Mouse (Mus musculus): ENCODE measurements around the gene Khsrp. TPM values are rescaled to one million over a fixed set of nuclear protein-coding genes. Genes with fewer than 3 reads are reported as not detected.

Gene Khsrp
- polyA plus RNA-seq, 1 experiment, result not detected

DNA sequence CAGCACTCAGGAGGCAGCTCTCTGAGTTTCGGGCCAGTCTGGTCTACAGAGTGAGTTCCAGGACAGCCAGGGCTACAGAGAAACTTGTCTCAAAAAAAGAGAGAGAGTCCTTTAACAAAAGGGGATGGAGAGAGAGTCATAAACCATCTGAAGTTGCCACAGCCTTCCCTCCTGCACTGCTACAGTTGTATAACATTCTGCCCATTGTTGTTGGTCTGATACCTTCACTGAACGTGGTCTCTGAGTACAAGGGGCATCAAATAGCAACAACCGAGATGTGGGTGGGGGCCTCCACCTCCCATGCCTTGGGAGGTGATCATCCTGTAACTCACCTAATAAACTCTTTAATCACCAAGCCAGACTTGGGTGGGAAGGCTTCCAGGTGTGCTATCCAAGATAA, 45.7 kb downstream of the Khsrp start:
- no peak overlapping the region for H3K27ac ChIP-seq (ENCODE audit: insufficient read depth, low read depth, low read length)
- WGBS, result 75% methylated on average over 3 of the region's 3 CpGs

DNA sequence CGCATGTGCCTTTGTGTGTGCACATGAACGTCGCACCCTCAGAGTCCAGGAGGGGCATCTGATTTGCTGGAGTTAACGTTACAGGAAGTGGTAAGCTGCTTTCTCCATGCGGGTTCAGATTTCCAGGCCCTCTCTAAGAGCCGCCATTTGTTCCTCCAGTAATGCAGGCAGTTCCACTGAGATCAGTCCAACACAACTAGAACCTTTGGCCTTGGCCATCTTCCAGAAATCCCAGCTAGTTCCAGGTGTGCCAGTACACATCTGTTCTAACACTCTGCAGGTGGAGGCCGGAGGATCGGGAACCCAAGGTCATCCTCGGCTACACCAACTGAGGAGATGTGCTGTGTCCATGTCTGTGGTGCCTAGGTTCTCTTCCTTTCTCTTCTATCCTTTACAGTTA, 46.4 kb downstream of the Khsrp start:
- 86% methylated on average over 9 of the region's 9 CpGs for WGBS
- Histone ChIP-seq H3K27ac (ENCODE audit: insufficient read depth, low read depth, low read length) (no peak overlapping the region), H3K4me3 (ENCODE audit: insufficient read depth, low read depth, low read length) (no peak overlapping the region), H3K4me1 (ENCODE audit: control insufficient read depth, insufficient read depth, low read length) (no peaks in the 10 kb centered on the region)
- no peak for TF ChIP-seq POLR2A (IDR thresholded peaks at IDR 0.05; ENCODE audit: insufficient read depth, low read depth, low read length)
- no peak for TF ChIP-seq CTCF (IDR thresholded peaks at IDR 0.05; ENCODE audit: insufficient read depth, low read depth, low read length)

More for the DNA sequence above, 45.7 kb downstream of the Khsrp start:
- TF ChIP-seq CTCF (IDR thresholded peaks at IDR 0.05; ENCODE audit: insufficient read depth, low read depth, low read length) (no peak), POLR2A (IDR thresholded peaks at IDR 0.05; ENCODE audit: insufficient read depth, low read depth, low read length) (no peak)
- H3K4me3 ChIP-seq (ENCODE audit: insufficient read depth, low read depth, low read length), result no peak overlapping the region
- no peaks in the 10 kb centered on the region for H3K4me1 ChIP-seq (ENCODE audit: control insufficient read depth, insufficient read depth, low read length)

DNA sequence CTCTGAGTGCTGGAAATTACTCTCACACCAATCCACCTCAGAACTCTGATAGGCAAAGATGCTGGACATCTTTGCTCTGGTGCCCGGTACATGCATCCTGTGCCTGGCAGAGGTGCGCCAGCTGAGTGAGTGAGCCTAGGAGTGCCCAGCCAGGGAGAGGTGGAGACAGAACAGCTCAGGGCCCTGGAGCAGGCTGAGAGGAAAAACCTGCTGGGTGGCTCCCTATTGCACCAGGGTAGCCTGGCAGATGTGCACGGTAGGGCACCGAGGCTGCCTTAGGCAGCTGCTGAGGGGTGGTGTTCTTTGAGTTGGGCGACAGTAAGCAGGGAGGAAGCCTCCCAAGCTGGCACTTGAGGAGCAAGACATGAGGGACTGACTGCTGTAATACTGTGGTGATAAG, 49.3 kb downstream of the Khsrp start, which contains the start of gene Acer1:
Acer1 (minus strand) TSS at position 114 of the 400 bp plus-strand sequence.
- H3K4me1 ChIP-seq (ENCODE audit: control insufficient read depth, insufficient read depth, low read length), result no peaks in the 10 kb centered on the region
- TF ChIP-seq POLR2A (IDR thresholded peaks at IDR 0.05; ENCODE audit: insufficient read depth, low read depth, low read length), result no peak
- TF ChIP-seq CTCF (IDR thresholded peaks at IDR 0.05; ENCODE audit: insufficient read depth, low read depth, low read length), result no peak
- 79% methylated on average over 5 of the region's 5 CpGs for WGBS
- H3K27ac ChIP-seq (ENCODE audit: insufficient read depth, low read depth, low read length), result no peak within 1 kb of the TSS
- no peak within 1 kb of the TSS for H3K4me3 ChIP-seq (ENCODE audit: insufficient read depth, low read depth, low read length)

DNA sequence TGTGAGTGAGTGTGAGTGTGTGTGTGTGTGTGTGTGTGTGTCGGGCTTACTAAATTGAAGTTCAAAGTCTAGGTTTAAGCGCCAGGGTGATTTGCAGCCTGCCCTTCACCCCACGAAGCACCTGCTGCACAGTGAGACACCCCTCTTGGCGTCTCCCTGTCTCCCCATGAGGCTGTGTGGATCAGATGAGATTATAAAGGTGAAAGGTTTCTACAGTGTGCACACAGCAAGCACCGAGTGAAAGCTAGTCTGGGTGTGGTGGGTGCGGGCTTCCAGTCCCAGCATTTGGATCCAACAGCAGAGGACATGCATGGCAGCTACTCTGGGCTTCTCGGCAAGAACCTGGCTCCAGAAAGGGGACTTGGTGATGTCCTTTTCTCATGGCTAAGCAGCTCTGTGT, 50.3 kb downstream of the Khsrp start:
- Histone ChIP-seq H3K4me1 (ENCODE audit: control insufficient read depth, insufficient read depth, low read length) (no peaks in the 10 kb centered on the region), H3K27ac (ENCODE audit: insufficient read depth, low read depth, low read length) (no peak overlapping the region), H3K4me3 (ENCODE audit: insufficient read depth, low read depth, low read length) (no peak overlapping the region)
- 83% methylated on average over 7 of the region's 7 CpGs for WGBS
- TF ChIP-seq POLR2A (IDR thresholded peaks at IDR 0.05; ENCODE audit: insufficient read depth, low read depth, low read length), result no peak
- TF ChIP-seq CTCF (IDR thresholded peaks at IDR 0.05; ENCODE audit: insufficient read depth, low read depth, low read length), result no peak

DNA sequence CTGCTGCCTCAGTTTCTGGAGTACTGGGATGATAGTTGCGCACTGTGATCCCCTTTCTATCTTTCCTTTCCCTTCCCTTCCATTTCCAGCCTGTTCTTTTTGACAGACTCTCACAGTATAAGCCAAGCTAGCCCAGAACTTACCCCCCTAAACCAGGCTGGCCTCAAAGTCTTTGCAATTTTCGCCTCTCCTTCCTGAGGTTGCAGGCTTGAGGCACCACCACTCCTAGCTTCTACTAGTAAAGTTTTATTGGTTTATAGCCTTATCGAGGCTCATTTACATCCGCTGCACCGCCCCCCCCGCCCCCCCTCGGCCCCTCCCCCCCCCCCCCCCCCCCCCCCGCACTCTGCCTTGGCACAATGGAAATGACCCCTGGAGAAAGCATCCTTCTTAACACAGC, 51.8 kb downstream of the Khsrp start:
- WGBS, result 39% methylated on average over 7 of the region's 8 CpGs
- no peak overlapping the region for H3K27ac ChIP-seq (ENCODE audit: insufficient read depth, low read depth, low read length)
- H3K4me3 ChIP-seq (ENCODE audit: insufficient read depth, low read depth, low read length), result no peak overlapping the region
- no peak for TF ChIP-seq POLR2A (IDR thresholded peaks at IDR 0.05; ENCODE audit: insufficient read depth, low read depth, low read length)
- TF ChIP-seq CTCF (IDR thresholded peaks at IDR 0.05; ENCODE audit: insufficient read depth, low read depth, low read length), result no peak
- no peaks in the 10 kb centered on the region for H3K4me1 ChIP-seq (ENCODE audit: control insufficient read depth, insufficient read depth, low read length)

DNA sequence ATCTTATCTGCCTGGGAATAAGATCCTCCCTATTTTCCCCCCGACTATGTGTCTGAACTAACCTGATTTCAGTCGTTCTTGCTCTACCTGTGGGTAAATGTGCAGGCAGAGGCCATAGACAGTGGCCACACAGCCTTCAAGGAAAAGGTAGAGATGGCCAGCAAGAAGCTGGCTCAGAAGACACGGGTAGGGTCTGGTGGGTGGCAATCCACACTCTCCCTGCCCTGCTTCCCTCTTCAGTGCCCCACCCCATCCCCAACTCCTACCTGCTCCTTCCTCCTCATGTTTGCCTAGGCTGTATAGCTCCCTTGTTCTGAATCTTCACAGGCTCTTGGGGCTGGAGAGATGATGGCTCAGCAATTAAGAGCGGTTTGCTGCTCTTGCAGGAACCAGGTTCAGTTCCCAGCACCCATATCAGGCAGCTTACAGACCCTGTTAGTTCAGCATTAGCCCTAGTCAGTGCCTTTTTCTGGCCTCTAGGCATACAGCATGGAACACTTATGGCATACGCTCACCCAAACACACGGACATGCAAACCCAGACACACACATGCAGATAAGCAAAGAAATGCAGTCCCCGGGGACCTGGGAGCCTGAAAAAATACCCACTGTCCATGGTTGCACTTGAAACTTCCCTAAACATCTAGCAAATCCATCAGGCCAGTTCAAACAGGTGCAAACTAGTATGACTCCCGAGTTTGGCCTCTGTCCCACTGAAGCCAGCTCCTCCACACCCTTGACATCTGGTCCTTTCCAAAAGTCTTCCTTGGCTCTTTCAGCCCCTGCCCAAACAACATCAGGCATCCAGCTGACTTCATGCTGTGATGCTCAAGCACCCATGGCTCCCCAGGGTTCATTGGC, 54.6 kb downstream of the Khsrp start:
- Histone ChIP-seq H3K4me1 (ENCODE audit: control insufficient read depth, insufficient read depth, low read length) (no peaks in the 10 kb centered on the region), H3K4me3 (ENCODE audit: insufficient read depth, low read depth, low read length) (no peak overlapping the region), H3K27ac (ENCODE audit: insufficient read depth, low read depth, low read length) (no peak overlapping the region)
- TF ChIP-seq CTCF (IDR thresholded peaks at IDR 0.05; ENCODE audit: insufficient read depth, low read depth, low read length) (no peak), POLR2A (IDR thresholded peaks at IDR 0.05; ENCODE audit: insufficient read depth, low read depth, low read length) (no peak)
- 83% methylated on average over 8 of the region's 8 CpGs for WGBS

DNA sequence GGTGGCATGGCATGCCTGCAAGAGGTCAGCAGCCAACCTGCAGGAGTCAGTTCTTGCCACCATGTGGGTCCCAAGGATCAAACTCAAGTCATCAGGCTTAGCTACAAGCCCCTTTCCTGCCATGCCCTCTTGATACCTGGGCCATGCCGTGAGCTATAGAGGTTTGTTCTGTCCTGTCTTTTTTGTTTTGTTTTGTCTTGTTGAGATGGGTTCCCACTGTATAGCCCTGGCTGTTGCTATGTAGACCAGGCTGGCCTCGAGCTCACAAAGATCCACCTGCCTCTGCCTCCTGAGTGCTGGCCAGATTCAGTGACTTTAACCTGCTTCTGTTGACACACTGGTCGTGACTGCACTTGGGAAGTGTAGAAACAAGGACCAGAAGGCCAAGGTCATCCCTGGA, 55.9 kb downstream of the Khsrp start:
- no peak for TF ChIP-seq POLR2A (IDR thresholded peaks at IDR 0.05; ENCODE audit: insufficient read depth, low read depth, low read length)
- TF ChIP-seq CTCF (IDR thresholded peaks at IDR 0.05; ENCODE audit: insufficient read depth, low read depth, low read length), result no peak
- 80% methylated on average over 3 of the region's 3 CpGs for WGBS
- no peaks in the 10 kb centered on the region for H3K4me1 ChIP-seq (ENCODE audit: control insufficient read depth, insufficient read depth, low read length)
- H3K27ac ChIP-seq (ENCODE audit: insufficient read depth, low read depth, low read length), result no peak overlapping the region
- H3K4me3 ChIP-seq (ENCODE audit: insufficient read depth, low read depth, low read length), result no peak overlapping the region

DNA sequence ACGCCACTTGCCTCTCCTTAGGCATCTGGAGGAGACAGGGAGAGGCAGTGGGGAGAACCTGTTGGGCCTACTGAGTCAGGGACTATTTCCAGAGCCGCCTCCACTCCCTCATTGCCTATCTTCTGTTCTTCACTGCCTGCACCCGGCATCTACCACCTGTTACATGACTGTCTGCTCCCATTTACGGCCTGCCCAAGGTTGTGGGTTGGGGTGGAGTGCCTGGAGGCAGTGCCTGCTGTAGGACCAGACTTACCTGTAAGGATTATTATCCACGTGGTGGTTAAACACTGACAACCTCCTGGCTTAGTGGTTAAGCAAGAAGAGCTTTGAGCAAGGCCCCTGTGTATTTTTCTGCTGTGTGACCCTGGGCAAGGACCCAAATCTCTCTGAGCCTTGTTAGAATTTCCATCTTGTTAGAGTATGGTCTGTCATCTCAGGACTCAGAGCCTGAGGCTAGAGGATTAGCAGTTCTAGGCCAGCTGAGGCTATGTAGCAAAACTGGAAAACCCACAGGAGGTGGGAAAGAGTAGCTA, 56.5 kb downstream of the Khsrp start:
- H3K27ac ChIP-seq (ENCODE audit: insufficient read depth, low read depth, low read length), result no peak overlapping the region
- 81% methylated on average over 5 of the region's 5 CpGs for WGBS
- H3K4me1 ChIP-seq (ENCODE audit: control insufficient read depth, insufficient read depth, low read length), result no peaks in the 10 kb centered on the region
- no peak for TF ChIP-seq POLR2A (IDR thresholded peaks at IDR 0.05; ENCODE audit: insufficient read depth, low read depth, low read length)
- no peak for TF ChIP-seq CTCF (IDR thresholded peaks at IDR 0.05; ENCODE audit: insufficient read depth, low read depth, low read length)
- H3K4me3 ChIP-seq (ENCODE audit: insufficient read depth, low read depth, low read length), result no peak overlapping the region

DNA sequence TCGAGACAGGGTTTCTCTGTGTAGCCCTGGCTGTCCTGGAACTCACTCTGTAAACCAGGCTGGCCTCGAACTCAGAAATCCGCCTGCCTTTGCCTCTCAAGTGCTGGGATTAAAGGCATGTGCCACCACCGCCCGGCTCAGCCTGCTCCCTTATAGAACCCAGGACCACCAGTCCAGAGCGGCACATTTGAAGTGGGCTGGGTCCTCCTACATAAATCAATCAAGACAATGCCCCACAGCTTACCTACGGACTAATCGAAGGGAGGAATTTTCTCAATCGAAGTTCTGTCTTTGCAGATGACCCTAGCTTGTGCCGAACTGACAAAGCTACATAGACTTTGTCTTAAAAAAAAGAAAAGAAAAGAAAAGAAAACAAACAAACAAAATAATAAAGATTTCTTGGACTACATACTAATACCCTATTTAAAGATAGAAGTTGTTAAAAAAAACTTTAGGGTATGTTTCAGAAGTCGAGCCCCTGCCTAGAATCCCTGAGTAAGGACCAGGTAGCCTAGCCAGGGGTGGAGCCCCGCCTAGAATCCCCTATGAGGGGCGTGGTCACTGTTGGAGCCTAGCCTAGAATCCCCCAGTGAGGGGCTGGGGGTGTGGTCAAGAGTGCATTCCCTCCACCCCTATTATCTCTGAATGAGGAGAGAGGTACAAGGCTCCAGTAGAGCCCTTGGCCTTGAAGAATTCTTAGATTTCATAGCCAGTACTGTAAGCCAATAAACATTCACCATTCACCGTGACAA, 57.2 kb downstream of the Khsrp start:
- Histone ChIP-seq H3K27ac (ENCODE audit: insufficient read depth, low read depth, low read length) (no peak overlapping the region), H3K4me1 (ENCODE audit: control insufficient read depth, insufficient read depth, low read length) (no peaks in the 10 kb centered on the region), H3K4me3 (ENCODE audit: insufficient read depth, low read depth, low read length) (no peak overlapping the region)
- WGBS, result 72% methylated on average over 14 of the region's 14 CpGs
- no peak for TF ChIP-seq CTCF (IDR thresholded peaks at IDR 0.05; ENCODE audit: insufficient read depth, low read depth, low read length)
- no peak for TF ChIP-seq POLR2A (IDR thresholded peaks at IDR 0.05; ENCODE audit: insufficient read depth, low read depth, low read length)

Other genes starting within 250 kb of the Khsrp start
- not detected in 2 replicates for gene Rfx2, start 200.5 kb downstream of the Khsrp start, polyA plus RNA-seq (2012; ENCODE audit: insufficient read depth, insufficient read length, low replicate concordance, missing spikeins)
- not detected in 2 replicates for gene Acsbg2, start 157.1 kb downstream of the Khsrp start, polyA plus RNA-seq (2012; ENCODE audit: insufficient read depth, insufficient read length, low replicate concordance, missing spikeins)
- gene 1700061G19Rik, start 156.0 kb downstream of the Khsrp start, polyA plus RNA-seq (2012; ENCODE audit: insufficient read depth, insufficient read length, low replicate concordance, missing spikeins), result not detected in 2 replicates
- not detected in 2 replicates for gene Mllt1, start 96.1 kb downstream of the Khsrp start, polyA plus RNA-seq (2012; ENCODE audit: insufficient read depth, insufficient read length, low replicate concordance, missing spikeins)
- gene Acer1, start 49.4 kb downstream of the Khsrp start, polyA plus RNA-seq (2012; ENCODE audit: insufficient read depth, insufficient read length, low replicate concordance, missing spikeins), result not detected in 2 replicates
- not detected in 2 replicates for gene Clpp, start 41.2 kb downstream of the Khsrp start, polyA plus RNA-seq (2012; ENCODE audit: insufficient read depth, insufficient read length, low replicate concordance, missing spikeins)
- not detected in 2 replicates for gene Alkbh7, start 34.2 kb downstream of the Khsrp start, polyA plus RNA-seq (2012; ENCODE audit: insufficient read depth, insufficient read length, low replicate concordance, missing spikeins)
- not detected in 2 replicates for gene Pspn, start 31.5 kb downstream of the Khsrp start, polyA plus RNA-seq (2012; ENCODE audit: insufficient read depth, insufficient read length, low replicate concordance, missing spikeins)
- not detected in 2 replicates for gene Gtf2f1, start 20.2 kb downstream of the Khsrp start, polyA plus RNA-seq (2012; ENCODE audit: insufficient read depth, insufficient read length, low replicate concordance, missing spikeins)
- not detected in 2 replicates for gene Gm17949, start 20.1 kb downstream of the Khsrp start, polyA plus RNA-seq (2012; ENCODE audit: insufficient read depth, insufficient read length, low replicate concordance, missing spikeins)
- gene Slc25a41, start 10.1 kb upstream of the Khsrp start, polyA plus RNA-seq (2012; ENCODE audit: insufficient read depth, insufficient read length, low replicate concordance, missing spikeins), result not detected in 2 replicates
- not detected in 2 replicates for gene Crb3, start 27.6 kb upstream of the Khsrp start, polyA plus RNA-seq (2012; ENCODE audit: insufficient read depth, insufficient read length, low replicate concordance, missing spikeins)
- gene Slc25a23, start 28.3 kb upstream of the Khsrp start, polyA plus RNA-seq (2012; ENCODE audit: insufficient read depth, insufficient read length, low replicate concordance, missing spikeins), result 526 and 583 TPM in 2 replicates
- gene Dennd1c, start 47.0 kb upstream of the Khsrp start, polyA plus RNA-seq (2012; ENCODE audit: insufficient read depth, insufficient read length, low replicate concordance, missing spikeins), result not detected in 2 replicates
- 276 TPM in 1 of 2 replicates, not detected in the other for gene Tubb4a, start 56.3 kb upstream of the Khsrp start, polyA plus RNA-seq (2012; ENCODE audit: insufficient read depth, insufficient read length, low replicate concordance, missing spikeins)
- gene Tnfsf9, start 73.8 kb upstream of the Khsrp start, polyA plus RNA-seq (2012; ENCODE audit: insufficient read depth, insufficient read length, low replicate concordance, missing spikeins), result not detected in 2 replicates
- not detected in 2 replicates for gene Cd70, start 118.3 kb upstream of the Khsrp start, polyA plus RNA-seq (2012; ENCODE audit: insufficient read depth, insufficient read length, low replicate concordance, missing spikeins)
- gene Tnfsf14, start 162.7 kb upstream of the Khsrp start, polyA plus RNA-seq (2012; ENCODE audit: insufficient read depth, insufficient read length, low replicate concordance, missing spikeins), result not detected in 2 replicates
- gene C3, start 196.6 kb upstream of the Khsrp start, polyA plus RNA-seq (2012; ENCODE audit: insufficient read depth, insufficient read length, low replicate concordance, missing spikeins), result not detected in 2 replicates
- gene Gpr108, start 216.9 kb upstream of the Khsrp start, polyA plus RNA-seq (2012; ENCODE audit: insufficient read depth, insufficient read length, low replicate concordance, missing spikeins), result not detected in 2 replicates
- gene Trip10, start 217.9 kb upstream of the Khsrp start, polyA plus RNA-seq (2012; ENCODE audit: insufficient read depth, insufficient read length, low replicate concordance, missing spikeins), result not detected in 2 replicates
- 215 TPM in 1 of 2 replicates, not detected in the other for gene Vav1, start 247.6 kb upstream of the Khsrp start, polyA plus RNA-seq (2012; ENCODE audit: insufficient read depth, insufficient read length, low replicate concordance, missing spikeins)

All from olfactory bulb, adult 2 months (tissue).